Mouse (Mus musculus): ENCODE results near the gene Rph3a.

- TF ChIP-seq MYC (IDR thresholded peaks at IDR 0.05; ENCODE audit: low read depth, low read length) (no peak), POLR2A (IDR thresholded peaks at IDR 0.05; ENCODE audit: control insufficient read depth in 1 of 2, insufficient read depth in 1 of 2, low read depth in 1 of 2, low read length in 2 of 2, poor library complexity in 1 of 2) (no peak)
These were observed 71.3 kb downstream of the Rph3a start for GRCm38 (mm10) chr5:120938586-120938985.

Data from MEL (cell line).